8 mouse cellular contexts compared by ENCODE assay signal in genomic region chr17:79919566-79920350, GRCm38 (mm10). TPM values are rescaled to one million over a fixed set of nuclear protein-coding genes. Genes with fewer than 3 reads are reported as not detected.
DNase-seq lines count a peak whose midpoint lies in the region; ATAC-seq and TF ChIP-seq lines count a peak whose summit lies in the region.

No protein-coding gene starts in this region.

- no peak overlapping the region for H3K4me3 ChIP-seq in lung, postnatal 0 days (ENCODE audit: low read depth, low read length)
- H3K4me3 ChIP-seq in forebrain, embryonic 11.5 days (ENCODE audit: low read depth, low read length): no peak overlapping the region

- H3K4me1 ChIP-seq in lung, postnatal 0 days (ENCODE audit: insufficient read depth, low read depth, low read length): peaks cover 8% of the 10 kb centered on the region; the same call in 1 of the 2 replicates
- H3K4me1 ChIP-seq in forebrain, embryonic 11.5 days (replicated peaks; ENCODE audit: control insufficient read depth, insufficient read depth, low read length): no peaks in the 10 kb centered on the region

- H3K9me3 ChIP-seq in lung, postnatal 0 days (ENCODE audit: low read length): no peaks in the 10 kb centered on the region
- H3K9me3 ChIP-seq in forebrain, embryonic 11.5 days (ENCODE audit: control insufficient read depth, low read length): no peaks in the 10 kb centered on the region

- H3K36me3 ChIP-seq in lung, postnatal 0 days (ENCODE audit: insufficient read depth, low read length): no peaks in the 10 kb centered on the region
- no peaks in the 10 kb centered on the region for H3K36me3 ChIP-seq in forebrain, embryonic 11.5 days (ENCODE audit: control insufficient read depth, insufficient read depth, low read length)

- TF ChIP-seq EP300 in lung, postnatal 0 days (IDR thresholded peaks at IDR 0.05): 0 out of 2 replicates have a peak, but pooled peaks have one; percentile 12

- DNase-seq in adrenal gland, adult (ENCODE audit: inconsistent age in 2 of 2, low spot score in 1 of 2): peak; percentile 45 to 78
- no peak for DNase-seq in adrenal gland, postnatal 4 days (ENCODE audit: low spot score in 2 of 2)
- peak; percentile 36 for DNase-seq in ovary, adult 18-20 months (ENCODE audit: low spot score)
- DNase-seq in ovary, postnatal 10 days (ENCODE audit: low spot score): no peak
- DNase-seq in heart, postnatal 36 days: peak; percentile 17 to 51
- DNase-seq in lung, postnatal 0 days (ENCODE audit: low spot score): peak; percentile 85
- DNase-seq in embryo, embryonic 9.5 days (ENCODE audit: extremely low spot score): no peak
- DNase-seq in forebrain, embryonic 11.5 days (ENCODE audit: low spot score): no peak

- WGBS in lung, postnatal 0 days: 47% methylated on average over 15 of the region's 15 CpGs
- 70% methylated on average over 15 of the region's 15 CpGs for WGBS in forebrain, embryonic 11.5 days

- no peak overlapping the region for H3K4me2 ChIP-seq in lung, postnatal 0 days (replicated peaks; ENCODE audit: low read depth, low read length)
- H3K4me2 ChIP-seq in forebrain, embryonic 11.5 days (ENCODE audit: low read depth, low read length, severe bottlenecking): no peak overlapping the region

- peak overlapping the region; percentile 26; the same call in 1 of the 2 replicates for H3K27ac ChIP-seq in lung, postnatal 0 days (ENCODE audit: low read length)
- H3K27ac ChIP-seq in forebrain, embryonic 11.5 days (ENCODE audit: low read depth, low read length): no peak overlapping the region

- no peak for TF ChIP-seq CTCF in lung, postnatal 0 days (IDR thresholded peaks at IDR 0.05)

- ATAC-seq in lung, postnatal 0 days: peak; percentile 95
- no peak for ATAC-seq in forebrain, embryonic 11.5 days (replicated peaks; ENCODE audit: low FRiP score)

- H3K9ac ChIP-seq in lung, postnatal 0 days (replicated peaks; ENCODE audit: low read depth): no peak overlapping the region
- no peak overlapping the region for H3K9ac ChIP-seq in forebrain, embryonic 11.5 days (ENCODE audit: low read length)

- H3K27me3 ChIP-seq in lung, postnatal 0 days (replicated peaks; ENCODE audit: insufficient read depth, low read length): no peaks in the 10 kb centered on the region
- H3K27me3 ChIP-seq in forebrain, embryonic 11.5 days (ENCODE audit: control insufficient read depth, insufficient read depth, low read length): no peaks in the 10 kb centered on the region

- intact Hi-C loops in heart, postnatal 36 days (cut with DNase I): loop anchor here (5.0 kb wide), 1 partner anchor 73 kb away; no protein-coding TSS in a partner anchor

RNA-seq across cellular contexts. Expression of gene Atl2, which starts 23.8 kb away (rescaled TPM):
- total RNA-seq in adrenal gland, postnatal 4 days (2021): 10 to 100 TPM; 42.0 to 42.6 TPM
- 10 to 100 TPM; 29.5 to 34.2 TPM for total RNA-seq in heart, postnatal 36 days (2021)
- polyA plus RNA-seq in lung, postnatal 0 days (2015; fragmentation: Nextera tagmentation; extraction: Ambion mirVana): 19.3 and 22.8 TPM in 2 replicates
- 38.6 and 46.7 TPM in 2 replicates for polyA plus RNA-seq in forebrain, embryonic 11.5 days (2014; fragmentation: Nextera tagmentation; extraction: Ambion mirVana)

Comparison
In these comparisons a context has a peak if more than half of its experiments do, and no peak if none do; other contexts are left out.
1. DNase-seq: peak in adrenal gland, adult (2 of 2), ovary, adult 18-20 months (single experiment), heart, postnatal 36 days (2 of 2) and lung, postnatal 0 days (single experiment); none in adrenal gland, postnatal 4 days (0 of 2), ovary, postnatal 10 days (single experiment), embryo, embryonic 9.5 days (single experiment) and forebrain, embryonic 11.5 days (single experiment).